Mouse (Mus musculus) thymus, postnatal 4 days (tissue): ENCODE results near the gene H2-DMa.
A peak's percentile ranks its signal among the peaks of the same experiment; 100 is the strongest.
"Not testable (repeated sequence)": the region's sequence is repeated elsewhere in the genome, so short reads cannot be mapped to it uniquely, and the experiment has no call there.

Source experiments
- DNase-seq: peaks from one replicate; pipeline ENCODE4 v3.0.0; 2021

Gene H2-DMa

GRCm38 (mm10) chr17:34128264-34128937, 9.1 kb downstream of the H2-DMa start:
- DNase-seq = peak; percentile 65

GRCm38 (mm10) chr17:34128944-34129791, 9.8 kb downstream of the H2-DMa start:
- DNase-seq = peak; percentile 71

GRCm38 (mm10) chr17:34130073-34130947, 11.0 kb downstream of the H2-DMa start:
- DNase-seq = peak; percentile 44

- no peak for DNase-seq
Measured at GRCm38 (mm10) chr17:34131911-34132310, 12.6 kb downstream of the H2-DMa start.

- DNase-seq = peak; percentile 58
Measured at GRCm38 (mm10) chr17:34133289-34133688, 13.9 kb downstream of the H2-DMa start.

- no peak for DNase-seq
Measured at GRCm38 (mm10) chr17:34134451-34134850, 15.1 kb downstream of the H2-DMa start.

- DNase-seq = peak; percentile 100
Measured at GRCm38 (mm10) chr17:34135297-34136224, 16.2 kb downstream of the H2-DMa start.

GRCm38 (mm10) chr17:34137601-34138000, 18.3 kb downstream of the H2-DMa start:
- DNase-seq = no peak

- no peak for DNase-seq
Measured at GRCm38 (mm10) chr17:34138655-34139054, 19.3 kb downstream of the H2-DMa start.

GRCm38 (mm10) chr17:34139416-34139815, 20.1 kb downstream of the H2-DMa start:
- no peak for DNase-seq

GRCm38 (mm10) chr17:34140240-34140639, 20.9 kb downstream of the H2-DMa start:
- DNase-seq = no peak

GRCm38 (mm10) chr17:34141448-34141847, 22.1 kb downstream of the H2-DMa start:
- DNase-seq = no peak

GRCm38 (mm10) chr17:34142456-34143010, 23.2 kb downstream of the H2-DMa start:
- no peak for DNase-seq

GRCm38 (mm10) chr17:34143033-34143432, 23.7 kb downstream of the H2-DMa start, which contains the start of gene H2-DMb2:
TSS of gene H2-DMb2 (plus strand) at chr17:34143307.
- peak; percentile 90 for DNase-seq

GRCm38 (mm10) chr17:34143461-34143860, 24.1 kb downstream of the H2-DMa start:
- no peak for DNase-seq

GRCm38 (mm10) chr17:34144221-34144620, 24.9 kb downstream of the H2-DMa start:
- not testable (repeated sequence) for DNase-seq

- DNase-seq = no peak
Measured at GRCm38 (mm10) chr17:34144960-34145371, 25.6 kb downstream of the H2-DMa start.

- no peak for DNase-seq
Measured at GRCm38 (mm10) chr17:34152923-34153322, 33.6 kb downstream of the H2-DMa start, which contains the start of gene H2-DMb1. TSS of gene H2-DMb1 (plus strand) at chr17:34153072.

- DNase-seq = no peak
Measured at GRCm38 (mm10) chr17:34155534-34155933, 36.2 kb downstream of the H2-DMa start.

- DNase-seq = peak; percentile 76
Measured at GRCm38 (mm10) chr17:34164202-34164895, 45.0 kb downstream of the H2-DMa start.
